Mouse (Mus musculus): ENCODE results near the gene 6430571L13Rik. TPM values are rescaled to one million over a fixed set of nuclear protein-coding genes. Genes with fewer than 3 reads are reported as not detected.

6430571L13Rik gene
- total RNA-seq, 1 experiment from 2014 or later = not detected

DNA sequence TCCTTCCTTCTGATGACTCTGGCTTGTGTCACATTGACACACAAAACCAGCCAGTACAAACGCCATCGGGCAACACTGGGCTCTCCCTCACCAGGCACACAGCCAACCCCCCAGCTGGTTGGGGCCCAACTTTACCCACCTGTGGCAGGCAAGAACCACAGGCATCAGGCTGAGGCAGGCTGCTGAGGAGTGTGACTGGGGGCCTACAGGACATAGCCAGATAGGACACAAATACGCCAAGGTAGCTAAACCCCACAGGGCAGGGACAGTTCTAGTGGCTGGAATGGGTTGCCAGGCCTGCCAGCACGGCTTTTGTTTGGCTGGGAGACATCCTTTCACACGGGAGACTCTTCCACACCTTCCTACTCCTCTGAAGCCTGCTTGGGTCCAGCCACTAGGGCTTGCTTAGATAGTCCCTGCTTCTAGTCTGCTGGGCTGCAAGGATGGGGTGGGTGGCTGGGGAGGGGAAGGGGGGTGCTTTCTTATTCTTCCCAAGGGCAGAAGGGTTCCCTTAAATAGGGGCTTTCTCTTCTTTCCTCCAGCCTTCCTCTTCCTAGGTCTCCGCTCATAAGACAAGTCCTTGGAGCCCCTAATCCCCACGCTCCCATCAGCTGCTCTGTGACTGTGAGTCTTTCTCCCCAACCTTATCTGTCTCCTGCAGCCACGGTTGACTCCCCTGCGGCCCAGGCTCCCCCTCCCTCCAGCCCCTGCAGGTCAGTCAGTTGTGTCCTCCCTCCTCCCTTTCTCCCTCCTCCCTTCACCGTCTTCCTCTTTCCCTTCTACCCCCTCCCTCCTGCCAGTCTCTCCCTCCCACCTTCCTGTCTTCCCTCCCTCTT, 29.1 kb downstream of the 6430571L13Rik start:
- ATAC-seq (ENCODE audit: extremely low read depth, insufficient number of reproducible peaks, low FRiP score, poor library complexity, severe bottlenecking) = no peak

DNA sequence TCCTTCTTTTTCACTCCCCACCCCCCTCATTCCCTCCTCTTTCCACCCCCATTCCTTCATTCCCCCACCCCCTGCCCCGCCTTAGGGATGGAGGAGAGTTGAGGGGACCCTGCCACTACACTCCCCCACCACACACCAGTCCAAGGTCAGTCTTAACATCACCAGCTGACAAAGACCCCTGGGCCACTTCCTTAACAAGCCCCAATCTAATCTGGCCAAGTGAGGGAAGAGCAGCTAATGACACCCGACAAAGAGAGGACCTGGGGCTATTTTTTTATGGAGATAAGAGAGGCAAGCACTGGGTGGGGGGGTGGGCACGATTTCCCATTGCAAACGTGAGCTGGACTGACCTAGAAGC, 29.7 kb downstream of the 6430571L13Rik start:
- no peak for ATAC-seq (ENCODE audit: extremely low read depth, insufficient number of reproducible peaks, low FRiP score, poor library complexity, severe bottlenecking)

DNA sequence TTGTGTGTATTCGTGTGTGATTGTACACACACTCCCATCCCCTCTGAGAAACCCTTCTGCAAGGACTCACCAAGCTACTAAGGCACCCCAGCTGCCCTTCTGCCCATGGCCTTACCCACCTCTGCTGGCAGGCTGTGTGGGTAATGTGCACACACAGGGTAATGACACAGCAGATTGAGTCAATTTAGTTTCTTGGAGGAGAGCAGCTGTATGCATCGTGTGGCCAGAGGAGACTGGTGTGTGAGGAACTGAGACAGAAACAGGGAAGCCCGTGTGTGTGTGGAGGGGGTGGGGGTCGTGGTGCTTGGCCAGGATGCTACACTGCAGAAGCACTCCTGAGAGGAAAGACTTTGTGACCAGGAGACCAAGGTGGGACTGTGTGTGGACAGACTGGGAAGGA, 32.0 kb downstream of the 6430571L13Rik start:
- no peak for ATAC-seq (ENCODE audit: extremely low read depth, insufficient number of reproducible peaks, low FRiP score, poor library complexity, severe bottlenecking)

DNA sequence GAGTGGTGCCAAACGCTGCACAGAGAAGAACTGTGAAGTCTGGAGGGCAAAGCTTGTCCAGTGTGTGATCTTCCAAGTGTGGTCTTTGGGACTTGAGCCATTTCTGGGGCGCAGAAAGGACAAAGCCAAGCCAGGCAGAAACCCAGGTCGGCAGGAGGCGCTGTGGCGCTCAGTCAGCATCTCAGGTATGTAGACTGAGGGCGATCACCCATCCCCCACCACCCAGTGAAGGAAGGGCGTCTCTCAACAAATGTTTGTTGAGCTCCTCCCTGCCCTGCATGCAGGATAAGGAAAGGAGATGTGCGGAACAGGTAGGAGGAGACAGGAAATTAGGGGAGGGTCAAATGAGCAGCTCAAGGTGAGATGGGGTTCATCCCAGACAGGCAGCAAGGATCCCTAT, 34.2 kb downstream of the 6430571L13Rik start:
- no peak for ATAC-seq (ENCODE audit: extremely low read depth, insufficient number of reproducible peaks, low FRiP score, poor library complexity, severe bottlenecking)

- ATAC-seq (ENCODE audit: extremely low read depth, insufficient number of reproducible peaks, low FRiP score, poor library complexity, severe bottlenecking) = no peak
These were observed 35.0 kb downstream of the 6430571L13Rik start for GRCm38 (mm10) chr9:107375451-107375850.

GRCm38 (mm10) chr9:107377961-107378512, 37.6 kb downstream of the 6430571L13Rik start:
- ATAC-seq (ENCODE audit: extremely low read depth, insufficient number of reproducible peaks, low FRiP score, poor library complexity, severe bottlenecking) = no peak

DNA sequence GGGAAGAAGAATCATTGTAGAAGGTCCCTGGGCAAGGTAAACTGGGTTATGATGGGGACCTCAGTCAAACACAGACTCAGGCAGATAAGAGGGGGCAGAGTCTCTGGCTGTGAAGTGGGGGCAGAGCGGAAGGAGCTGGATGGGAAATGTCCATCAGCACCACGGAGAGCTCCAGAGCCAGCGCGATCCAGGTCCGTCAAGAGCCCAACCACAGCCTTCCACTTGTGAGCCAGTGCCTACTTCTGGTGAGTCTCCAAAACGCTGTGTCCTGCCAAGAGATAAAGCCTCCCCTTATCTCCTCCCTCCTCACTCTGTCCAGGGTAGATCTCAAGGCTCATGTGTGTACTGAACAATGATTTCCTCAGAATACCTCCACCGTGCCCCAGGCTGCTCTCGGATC, 41.3 kb downstream of the 6430571L13Rik start:
- no peak for ATAC-seq (ENCODE audit: extremely low read depth, insufficient number of reproducible peaks, low FRiP score, poor library complexity, severe bottlenecking)

DNA sequence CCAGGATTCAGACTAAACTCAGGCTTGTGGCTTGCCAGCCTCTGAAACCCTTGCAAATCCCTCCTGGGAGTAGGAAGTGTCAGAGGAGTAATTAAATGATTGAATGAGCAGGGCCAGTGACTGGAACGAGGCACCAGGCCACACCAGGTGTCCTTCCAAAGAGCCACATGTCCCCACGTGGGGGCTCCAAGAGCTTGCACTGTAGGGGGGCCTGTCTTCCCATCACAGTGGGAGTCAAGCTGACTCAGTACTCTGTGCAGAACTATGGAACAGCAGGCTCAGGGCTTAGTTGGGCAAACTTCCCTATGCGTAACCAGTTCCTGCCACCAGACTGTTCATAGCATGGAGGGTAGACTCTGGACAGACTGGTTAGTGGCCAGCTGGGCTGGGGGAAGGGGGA, 44.0 kb downstream of the 6430571L13Rik start:
- ATAC-seq (ENCODE audit: extremely low read depth, insufficient number of reproducible peaks, low FRiP score, poor library complexity, severe bottlenecking) = no peak

DNA sequence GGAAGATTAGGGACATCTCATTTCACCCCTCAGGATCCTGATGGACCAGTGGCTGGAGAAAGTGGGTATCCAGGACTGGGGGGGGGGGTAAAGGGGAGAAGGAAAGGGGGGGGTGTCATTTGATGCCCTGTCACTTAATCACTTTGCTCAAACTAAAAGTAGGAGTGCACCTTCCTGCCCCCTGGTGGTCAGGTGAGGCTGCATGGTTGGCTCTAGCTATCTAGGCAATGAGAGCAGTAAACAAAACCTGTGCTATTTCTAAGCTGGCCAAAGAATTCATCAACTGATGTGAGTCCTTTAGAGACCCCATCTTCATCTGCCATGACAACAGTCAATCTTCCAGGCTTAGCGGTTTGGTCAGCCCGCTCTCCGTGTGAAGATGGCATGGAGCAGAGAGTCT, 46.3 kb downstream of the 6430571L13Rik start:
- ATAC-seq (ENCODE audit: extremely low read depth, insufficient number of reproducible peaks, low FRiP score, poor library complexity, severe bottlenecking) = no peak

DNA sequence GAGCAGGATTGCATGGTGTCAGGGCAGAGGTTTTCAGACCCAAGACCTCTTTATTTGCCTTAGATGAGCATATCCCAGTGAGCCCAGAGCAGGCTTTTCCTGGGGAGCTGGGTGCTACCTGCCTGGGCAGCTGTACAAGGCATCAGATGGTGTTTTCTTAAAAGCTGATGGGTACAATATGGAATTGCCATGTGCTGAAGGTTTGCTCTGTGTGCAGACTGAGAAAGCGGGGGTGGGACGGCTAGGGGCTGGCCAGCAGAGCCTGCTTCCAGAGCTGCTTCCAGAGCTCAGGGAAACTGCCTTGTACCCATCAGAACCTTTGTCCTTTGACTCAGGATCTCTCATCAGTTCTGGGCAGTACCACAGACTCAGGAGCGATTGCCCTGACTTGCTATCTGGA, 47.3 kb downstream of the 6430571L13Rik start:
- no peak for ATAC-seq (ENCODE audit: extremely low read depth, insufficient number of reproducible peaks, low FRiP score, poor library complexity, severe bottlenecking)

DNA sequence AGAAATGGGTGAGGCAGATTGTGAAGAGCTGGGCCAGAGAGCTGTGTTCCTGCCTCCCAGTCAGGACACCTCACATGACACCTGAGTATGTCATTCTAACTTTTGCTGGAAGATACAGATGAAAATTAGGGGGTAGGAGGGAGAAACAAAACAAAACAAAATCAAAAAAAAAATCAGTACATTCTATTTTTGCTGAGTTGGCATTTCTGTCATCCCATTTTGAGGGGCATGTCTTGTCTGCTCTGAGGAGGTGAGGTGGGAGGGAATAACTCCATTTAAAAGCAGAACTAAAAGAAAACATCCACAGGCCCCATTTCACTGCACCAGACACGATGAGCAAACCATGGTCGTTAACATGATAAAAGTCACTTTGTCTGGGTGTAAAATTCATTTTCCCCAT, 47.9 kb downstream of the 6430571L13Rik start:
- ATAC-seq (ENCODE audit: extremely low read depth, insufficient number of reproducible peaks, low FRiP score, poor library complexity, severe bottlenecking) = no peak

DNA sequence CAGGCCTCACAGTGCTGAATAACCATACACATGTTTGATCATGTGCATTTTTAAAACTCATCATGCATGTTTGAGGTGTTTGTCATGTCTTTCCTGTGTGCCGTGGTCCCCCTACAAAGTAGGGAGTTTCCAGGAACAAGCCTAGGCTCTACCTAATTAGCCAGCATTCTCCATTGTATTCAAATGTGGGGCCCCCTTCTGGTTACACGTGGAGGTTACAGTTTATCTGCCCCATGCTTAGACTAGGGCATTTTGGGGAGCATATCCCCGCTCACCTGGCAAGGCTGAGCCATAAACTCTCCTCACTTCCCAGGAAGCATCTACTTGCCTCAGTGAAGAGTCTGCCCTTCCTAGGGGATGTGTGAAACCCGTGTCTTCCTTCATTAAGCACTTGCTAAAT, 56.0 kb downstream of the 6430571L13Rik start:
- ATAC-seq (ENCODE audit: extremely low read depth, insufficient number of reproducible peaks, low FRiP score, poor library complexity, severe bottlenecking) = no peak

- ATAC-seq (ENCODE audit: extremely low read depth, insufficient number of reproducible peaks, low FRiP score, poor library complexity, severe bottlenecking) = no peak
These were observed 58.6 kb downstream of the 6430571L13Rik start for GRCm38 (mm10) chr9:107398968-107399367.

- no peak for ATAC-seq (ENCODE audit: extremely low read depth, insufficient number of reproducible peaks, low FRiP score, poor library complexity, severe bottlenecking)
These were observed 59.1 kb downstream of the 6430571L13Rik start, which contains the start of gene Cacna2d2 for GRCm38 (mm10) chr9:107399491-107399971. TSS of gene Cacna2d2 (plus strand) at chr9:107399612.

- no peak for ATAC-seq (ENCODE audit: extremely low read depth, insufficient number of reproducible peaks, low FRiP score, poor library complexity, severe bottlenecking)
These were observed 59.7 kb downstream of the 6430571L13Rik start for GRCm38 (mm10) chr9:107400060-107400511.

- no peak for ATAC-seq (ENCODE audit: extremely low read depth, insufficient number of reproducible peaks, low FRiP score, poor library complexity, severe bottlenecking)
These were observed 60.4 kb downstream of the 6430571L13Rik start for GRCm38 (mm10) chr9:107400666-107401285.

Measured in neutrophil, adult 5-6 weeks (primary cell).